Mouse (Mus musculus) embryonic stem cell, embryonic (primary cell): ENCODE data around the gene Arid3b.

Source experiments
- CTCF ChIA-PET, 4 experiments: fragments of 300-600 bp in 2 of 4; fragments of 350-600 bp in 2 of 4; sonication (Branson Sonifier 250); formaldehyde crosslinking; loops; one replicate each; lab custom pipeline; 2022; ENCODE audit warnings: inconsistent platforms in 2 of 4; lab: Charles Lee
- POLR2A ChIA-PET, 4 experiments: fragments of 300-600 bp in 2 of 4; fragments of 350-600 bp in 2 of 4; sonication (Branson Sonifier 250); formaldehyde crosslinking; loops; one replicate each; lab custom pipeline; 2022; ENCODE audit warnings: antibody characterized with exemption in 4 of 4, inconsistent platforms in 1 of 4; lab: Charles Lee

The Arid3b gene

DNA sequence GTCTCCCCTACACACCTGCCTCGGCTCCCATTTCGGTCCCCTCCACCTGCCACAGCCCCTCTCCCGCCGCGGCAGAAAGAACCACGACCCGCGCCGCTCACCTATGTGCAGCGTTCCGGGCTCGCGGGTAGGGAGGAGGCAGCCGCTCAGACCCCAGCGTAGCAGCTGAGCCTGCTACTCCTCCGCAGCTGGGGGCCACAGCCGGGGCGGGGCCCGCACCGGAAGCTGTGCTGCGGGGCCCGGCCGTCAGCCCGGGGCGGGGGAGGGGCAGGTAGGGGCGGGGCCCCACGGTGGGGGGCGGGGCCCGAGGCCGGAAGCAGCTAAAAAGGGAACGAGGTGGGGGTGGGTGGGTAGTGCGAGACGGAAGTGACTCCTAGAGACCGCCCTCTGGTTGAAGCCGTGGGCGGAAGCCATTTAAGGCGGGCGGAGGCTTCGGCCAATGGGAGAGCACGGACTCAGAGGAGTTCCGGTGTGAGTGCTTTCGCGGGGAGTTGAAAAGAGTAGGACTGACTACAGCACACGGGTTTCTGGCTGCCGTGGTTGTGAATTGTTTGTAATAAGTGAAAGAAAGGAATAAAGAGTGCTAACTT, at the start of gene Arid3b:
Gene Arid3b (minus strand): TSS at position 213 of the 590 bp plus-strand sequence.
- ChIA-PET CTCF (interaction anchor here in 3 of 4 experiments (0.5 to 1.7 kb wide), 18 partner anchors 16 to 1492 kb away, joined by 3 to 7 read pairs (median 4); no protein-coding TSS in a partner anchor), POLR2A (interaction anchor here (0.5 to 3.1 kb wide), 65 partner anchors 9 to 1820 kb away, joined by 3 to 18 read pairs (median 4); partner anchors contain the start of genes Ubl7 (in 2 of the 4), Cox5a (in 1 of the 4), Csk (in 1 of the 4) and Edc3 (in 1 of the 4))

DNA sequence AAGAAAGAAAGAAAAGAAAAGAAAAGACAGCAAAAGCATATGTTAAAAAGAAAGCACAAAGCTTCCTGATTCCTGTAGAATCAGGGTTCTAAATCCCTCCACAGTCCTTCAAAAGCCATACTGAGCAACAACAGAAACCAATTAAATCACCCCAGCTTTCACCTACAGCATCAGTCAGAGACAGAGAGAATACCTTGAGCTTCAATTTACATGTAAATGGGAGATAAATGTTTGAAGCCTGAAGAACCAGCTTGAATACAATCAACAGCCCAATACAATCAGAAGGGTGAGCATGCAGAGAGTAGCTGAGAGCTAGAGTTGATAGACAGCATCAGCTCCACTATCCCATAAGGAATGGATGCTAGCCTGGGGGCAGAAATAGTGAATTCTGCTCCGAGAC, 46.8 kb upstream of the Arid3b start:
- POLR2A ChIA-PET: interaction anchor here in 3 of 4 experiments (0.6 to 1.8 kb wide), 9 partner anchors 17 to 261 kb away, joined by 3 to 8 read pairs (median 4); partner anchors contain the start of gene Ubl7 (in 2 of the 3)
- CTCF ChIA-PET: interaction anchor here in 2 of 4 experiments (1.2 kb wide), 2 partner anchors 13 to 155 kb away, joined by 3 to 4 read pairs; no protein-coding TSS in a partner anchor

DNA sequence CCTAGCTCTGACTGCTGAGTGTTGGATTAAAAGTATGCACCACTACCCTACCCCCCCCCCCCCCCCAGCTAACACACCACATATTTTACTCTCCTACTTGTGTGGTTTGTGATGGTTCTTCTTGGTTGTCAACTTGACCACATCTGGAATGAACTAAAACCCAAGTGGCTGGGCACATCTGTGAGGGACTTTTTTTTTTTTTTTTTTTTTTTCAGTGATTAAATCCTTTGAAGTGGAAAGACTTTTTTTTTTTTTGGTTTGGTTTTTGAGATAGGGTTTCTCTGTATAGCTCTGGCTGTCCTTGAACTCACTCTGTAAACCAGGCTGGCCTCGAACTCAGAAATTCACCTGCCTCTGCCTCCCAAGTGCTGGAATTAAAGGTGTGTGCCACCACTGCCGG, 45.2 kb upstream of the Arid3b start:
- ChIA-PET POLR2A (interaction anchor here in 2 of 4 experiments (0.6 to 0.8 kb wide), 7 partner anchors 10 to 1876 kb away, joined by 3 to 7 read pairs (median 5); no protein-coding TSS in a partner anchor), CTCF (interaction anchor here in 2 of 4 experiments (0.7 to 0.8 kb wide), 2 partner anchors 204 to 772 kb away, joined by 3 to 12 read pairs; no protein-coding TSS in a partner anchor)

DNA sequence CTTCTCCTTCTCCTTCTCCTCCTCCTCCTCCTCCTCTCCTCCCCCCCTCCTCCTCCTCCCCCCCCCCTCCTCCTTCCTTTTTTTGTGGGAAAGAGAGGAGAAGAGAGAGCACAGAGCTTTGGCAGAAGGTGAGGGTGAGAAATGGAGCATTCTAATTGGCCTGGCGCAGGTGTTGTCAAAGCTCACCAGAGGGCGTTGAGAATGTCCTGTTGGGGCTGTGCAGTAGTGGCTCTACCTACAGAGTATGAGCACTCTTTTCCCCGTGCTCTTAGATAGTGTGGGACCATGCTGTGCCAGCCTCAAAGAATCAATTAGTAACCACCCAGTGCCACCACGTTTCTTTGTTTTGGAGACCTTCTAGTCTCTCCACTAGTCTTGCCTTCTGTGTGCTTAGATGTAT, 43.7 kb upstream of the Arid3b start:
- ChIA-PET POLR2A (interaction anchor here in 1 of 4 experiments (1.4 kb wide), 2 partner anchors 9 to 11 kb away, joined by 3 to 4 read pairs; no protein-coding TSS in a partner anchor), CTCF (interaction anchor here in 3 of 4 experiments (0.6 to 1.0 kb wide), 4 partner anchors 10 to 900 kb away, joined by 3 to 20 read pairs (median 3); no protein-coding TSS in a partner anchor)

DNA sequence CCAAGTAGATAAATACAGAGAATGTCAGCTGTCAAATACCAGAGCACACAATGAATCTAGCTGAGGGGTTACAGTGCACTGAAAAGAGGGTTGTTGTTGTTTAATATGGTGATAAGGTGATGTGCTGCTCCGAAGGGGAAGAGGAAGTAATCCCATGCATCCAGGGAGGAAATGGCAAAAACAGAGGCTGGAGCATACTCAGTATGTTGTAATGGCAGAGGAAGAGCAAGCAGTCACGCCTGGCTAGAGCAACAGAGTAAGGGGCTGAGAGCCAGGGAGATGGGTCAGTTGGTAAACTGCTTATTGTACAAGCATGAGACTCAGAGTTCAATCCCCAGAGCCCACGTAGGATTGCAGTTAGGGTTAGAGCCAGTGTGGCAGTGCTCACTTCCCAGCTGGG, 42.6 kb upstream of the Arid3b start:
- CTCF ChIA-PET: interaction anchor here in 2 of 4 experiments (1.0 to 1.2 kb wide), 2 partner anchors 9 to 119 kb away, joined by 3 read pairs; no protein-coding TSS in a partner anchor
- POLR2A ChIA-PET: interaction anchor here in 2 of 4 experiments (0.7 to 1.4 kb wide), 2 partner anchors 10 to 451 kb away, joined by 4 to 5 read pairs; no protein-coding TSS in a partner anchor

DNA sequence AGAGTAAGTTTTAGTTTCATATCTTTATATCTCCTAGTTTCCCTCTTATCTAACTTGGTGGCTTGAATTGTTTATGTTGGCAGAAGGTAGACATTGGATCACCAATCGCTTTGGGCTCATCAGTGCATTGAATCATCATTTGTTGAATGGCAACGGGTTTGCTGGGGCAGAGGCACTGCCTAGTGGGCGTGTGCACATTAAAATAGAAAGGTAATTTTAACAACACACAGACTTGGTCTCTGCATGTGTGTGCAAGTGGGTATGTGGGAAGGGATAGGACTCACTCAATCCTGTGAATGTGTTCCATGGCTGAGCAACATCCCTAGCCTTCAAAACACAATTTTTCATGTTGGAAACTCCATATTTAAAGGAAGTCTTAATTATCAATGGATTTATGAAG, 38.4 kb upstream of the Arid3b start:
- ChIA-PET CTCF (interaction anchor here in 2 of 4 experiments (0.6 to 1.8 kb wide), 2 partner anchors 123 to 215 kb away, joined by 5 to 6 read pairs; no protein-coding TSS in a partner anchor), POLR2A (interaction anchor here in 2 of 4 experiments (0.6 to 0.7 kb wide), 2 partner anchors 36 to 105 kb away, joined by 3 to 4 read pairs; partner anchors contain the start of gene Ubl7 (in 1 of the 2))

DNA sequence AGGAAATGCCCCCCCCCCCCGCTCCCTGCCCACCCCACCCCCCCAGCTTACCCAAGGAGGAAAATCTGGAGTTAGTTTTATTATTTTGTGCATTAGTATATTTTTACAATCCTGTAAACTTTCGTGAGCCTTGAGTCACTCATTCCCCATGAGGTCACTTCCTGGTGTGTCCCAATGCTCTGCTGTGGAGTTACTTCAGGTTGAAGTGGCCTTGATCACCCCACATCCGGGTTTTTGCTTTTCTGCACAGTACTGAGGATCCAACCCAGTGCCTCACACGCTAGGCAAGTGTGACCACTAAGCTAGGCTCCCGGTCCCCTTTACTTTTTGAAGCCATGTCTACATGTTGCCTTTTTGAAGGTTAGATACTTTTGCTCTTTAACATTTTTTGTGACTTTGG, 37.5 kb upstream of the Arid3b start:
- POLR2A ChIA-PET: interaction anchor here in 2 of 4 experiments (0.7 to 1.2 kb wide), 6 partner anchors 16 to 327 kb away, joined by 3 to 5 read pairs (median 4); partner anchors contain the start of gene Ubl7 (in 2 of the 2)
- CTCF ChIA-PET: interaction anchor here in 2 of 4 experiments (0.6 to 1.0 kb wide), 3 partner anchors 62 to 115 kb away, joined by 3 to 4 read pairs (median 3); no protein-coding TSS in a partner anchor

DNA sequence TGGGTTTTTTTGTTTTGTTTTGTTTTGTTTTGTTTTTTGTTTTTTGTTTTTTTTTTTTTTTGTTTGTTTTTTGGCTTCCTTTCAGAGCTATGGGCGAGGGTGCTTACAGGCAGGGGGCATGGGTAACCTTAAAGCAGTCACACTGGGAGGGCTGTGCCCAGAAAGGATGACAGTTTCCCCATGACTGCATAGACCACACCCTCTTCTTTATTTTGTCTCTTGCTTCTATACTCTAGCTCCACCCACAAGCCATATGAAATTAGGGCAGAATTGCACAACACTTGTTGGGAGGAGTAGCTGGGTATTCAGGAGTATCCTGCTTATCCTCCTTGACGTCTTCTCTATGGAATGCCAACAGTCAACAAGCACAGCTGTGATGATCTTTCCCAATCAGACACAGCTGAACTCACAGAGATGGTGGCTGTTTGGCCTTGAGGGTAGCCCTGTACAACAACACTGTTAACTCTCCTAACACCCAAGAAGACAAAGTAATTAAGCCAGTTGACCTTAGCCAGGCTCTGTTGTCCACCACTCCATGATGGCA, 33.8 kb upstream of the Arid3b start:
- ChIA-PET CTCF (interaction anchor here (0.6 to 1.7 kb wide), 10 partner anchors 8 to 441 kb away, joined by 3 to 5 read pairs (median 3); no protein-coding TSS in a partner anchor), POLR2A (interaction anchor here (0.5 to 1.4 kb wide), 7 partner anchors 8 to 1228 kb away, joined by 3 to 10 read pairs (median 4); partner anchors contain the start of gene Ubl7 (in 2 of the 4))

DNA sequence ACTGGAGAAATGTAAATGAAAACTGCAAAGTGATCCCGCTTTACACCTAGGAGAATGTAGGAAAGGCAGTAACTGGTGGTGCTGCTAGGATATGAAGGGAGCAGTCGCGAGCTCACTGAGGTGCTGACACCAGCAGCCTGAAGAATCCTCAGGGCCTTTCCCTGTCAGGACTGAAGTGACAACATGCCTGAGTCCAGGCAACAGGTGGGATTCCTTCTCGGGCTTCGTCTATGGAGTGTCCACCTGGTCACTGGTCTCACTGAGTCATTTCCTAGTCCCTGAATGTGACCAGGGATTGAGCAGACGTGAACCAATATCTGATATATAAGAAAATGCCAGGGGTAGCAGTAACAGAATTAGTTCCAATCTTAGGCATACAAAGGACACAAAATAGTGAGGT, 32.2 kb upstream of the Arid3b start:
- POLR2A ChIA-PET: interaction anchor here in 1 of 4 experiments (1.0 kb wide), 1 partner anchor 11 kb away, joined by 4 read pairs; no protein-coding TSS in a partner anchor
- CTCF ChIA-PET: no interaction called here

DNA sequence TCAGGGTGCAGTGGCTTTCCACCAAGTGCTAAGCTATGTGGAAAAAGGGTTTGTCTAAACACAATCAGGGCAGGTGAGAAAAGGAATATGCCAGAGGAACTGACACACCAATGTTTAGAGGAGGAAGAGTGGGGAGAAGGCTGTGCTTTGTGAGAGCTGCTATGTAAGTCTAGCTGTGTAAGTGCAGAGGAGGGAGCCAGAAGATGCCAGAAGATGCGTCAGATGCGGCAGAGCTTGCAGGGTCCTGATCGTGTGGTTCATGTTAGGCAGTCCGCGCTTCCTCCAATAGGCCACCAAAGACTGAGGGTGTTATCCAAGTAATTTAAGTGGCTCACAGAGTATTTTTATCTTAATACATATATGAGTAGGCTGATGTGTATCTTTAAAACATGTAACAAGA, 31.3 kb upstream of the Arid3b start:
- CTCF ChIA-PET: interaction anchor here in 2 of 4 experiments (1.3 to 1.5 kb wide), 2 partner anchors 68 to 123 kb away, joined by 4 read pairs; no protein-coding TSS in a partner anchor
- POLR2A ChIA-PET: interaction anchor here in 1 of 4 experiments (1.0 kb wide), 1 partner anchor 10 kb away, joined by 3 read pairs; no protein-coding TSS in a partner anchor

DNA sequence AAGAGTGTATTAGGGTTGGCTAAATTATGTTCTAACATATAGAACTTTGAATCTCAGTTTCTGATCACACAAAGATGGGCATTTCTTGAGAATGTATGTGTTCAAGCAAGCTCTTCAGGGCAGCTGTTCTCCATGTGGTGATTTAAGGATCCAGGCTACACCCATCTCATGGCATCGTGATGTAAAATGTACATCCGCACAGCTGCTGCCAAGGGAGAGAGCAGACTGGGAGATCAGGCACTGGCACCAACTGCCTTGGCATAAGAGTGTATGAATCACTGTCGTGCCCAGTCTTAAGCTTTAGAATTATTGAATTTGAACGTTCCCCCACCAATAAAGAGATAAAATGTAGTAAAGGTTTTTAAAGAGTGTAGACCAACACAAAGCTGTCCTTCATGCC, 30.6 kb upstream of the Arid3b start:
- ChIA-PET POLR2A (interaction anchor here in 1 of 4 experiments (1.0 kb wide), 1 partner anchor 11 kb away, joined by 3 read pairs; no protein-coding TSS in a partner anchor), CTCF (interaction anchor here in 3 of 4 experiments (0.6 to 1.5 kb wide), 4 partner anchors 69 to 130 kb away, joined by 3 to 4 read pairs (median 4); no protein-coding TSS in a partner anchor)

DNA sequence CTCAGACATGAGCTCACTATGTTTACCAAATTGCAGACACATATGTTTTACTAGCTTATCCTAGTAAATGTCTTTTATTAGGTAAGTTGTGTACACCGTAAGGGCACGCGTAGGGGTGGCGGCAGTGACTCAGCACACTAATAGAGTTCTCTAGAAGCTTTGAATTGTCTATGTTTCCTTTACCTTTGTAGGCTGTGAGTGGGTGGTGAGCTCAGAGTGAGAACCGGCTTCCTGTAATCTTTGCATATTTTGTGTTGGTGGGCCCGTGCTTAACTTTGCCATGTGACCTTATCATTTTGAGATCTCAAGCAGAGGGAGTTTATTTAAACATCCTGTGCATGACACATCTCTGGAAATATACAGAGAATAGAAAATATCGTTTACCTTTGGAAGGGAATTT, 29.9 kb upstream of the Arid3b start:
- ChIA-PET CTCF (interaction anchor here in 2 of 4 experiments (0.6 to 1.1 kb wide), 3 partner anchors 70 to 132 kb away, joined by 3 to 12 read pairs (median 3); no protein-coding TSS in a partner anchor), POLR2A (interaction anchor here in 1 of 4 experiments (0.6 to 1.0 kb wide), 3 partner anchors 11 to 157 kb away, joined by 3 to 5 read pairs (median 4); partner anchors contain the start of gene Sema7a)

DNA sequence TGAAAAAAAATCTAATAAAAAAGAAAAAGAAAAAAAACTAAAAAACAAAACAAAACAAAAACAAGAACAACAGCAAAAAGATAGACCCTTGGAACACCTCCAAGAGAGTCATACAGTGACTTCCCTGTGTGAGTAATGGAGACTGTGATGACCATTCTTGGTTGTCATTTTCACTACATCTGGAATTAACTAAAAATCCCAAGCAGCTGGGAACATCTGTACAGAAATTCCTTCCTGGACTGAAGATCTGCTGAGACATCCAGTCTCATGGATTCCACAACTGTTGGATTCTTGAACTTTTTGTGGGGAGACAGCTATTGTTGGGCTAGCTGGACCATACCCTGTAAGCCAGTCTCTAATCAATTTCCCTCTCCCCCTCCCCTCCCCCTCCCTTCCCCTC, 27.7 kb upstream of the Arid3b start:
- CTCF ChIA-PET: interaction anchor here in 2 of 4 experiments (0.5 to 3.5 kb wide), 2 partner anchors 22 to 134 kb away, joined by 6 to 39 read pairs; no protein-coding TSS in a partner anchor
- POLR2A ChIA-PET: interaction anchor here in 1 of 4 experiments (0.6 kb wide), 1 partner anchor 51 kb away, joined by 4 read pairs; no protein-coding TSS in a partner anchor

DNA sequence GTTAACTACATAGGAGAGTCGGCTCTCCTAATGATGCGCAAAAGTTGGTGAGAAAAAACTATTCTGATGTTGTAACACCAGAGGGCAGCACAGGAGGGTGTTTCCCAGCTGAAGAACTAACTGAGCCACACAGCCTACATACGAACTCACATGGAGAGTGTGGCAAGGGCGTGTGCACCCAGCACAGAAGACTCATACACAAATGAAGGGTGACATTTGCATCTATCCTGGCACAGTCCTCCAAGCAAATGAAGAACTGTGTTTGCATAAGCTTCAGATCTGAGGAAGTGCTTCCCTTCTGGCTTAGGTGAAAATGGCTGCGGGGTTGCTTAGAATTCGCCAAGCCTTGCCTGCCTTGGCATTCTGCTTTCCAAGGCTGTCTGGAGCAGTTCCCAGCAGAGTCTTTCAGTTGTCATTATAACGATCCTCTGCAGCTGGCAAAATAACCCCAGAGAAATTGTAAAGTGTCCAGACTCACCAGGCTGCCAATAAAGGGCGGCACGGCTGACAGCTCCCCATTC, 25.4 kb upstream of the Arid3b start:
- POLR2A ChIA-PET: interaction anchor here in 3 of 4 experiments (0.5 to 1.1 kb wide), 6 partner anchors 8 to 408 kb away, joined by 3 to 4 read pairs (median 4); partner anchors contain the start of gene Ubl7 (in 1 of the 3)
- CTCF ChIA-PET: interaction anchor here (0.6 to 4.6 kb wide), 31 partner anchors 9 to 566 kb away, joined by 3 to 39 read pairs (median 3); partner anchors contain the start of genes Islr (in 2 of the 4) and Islr2 (in 2 of the 4)

DNA sequence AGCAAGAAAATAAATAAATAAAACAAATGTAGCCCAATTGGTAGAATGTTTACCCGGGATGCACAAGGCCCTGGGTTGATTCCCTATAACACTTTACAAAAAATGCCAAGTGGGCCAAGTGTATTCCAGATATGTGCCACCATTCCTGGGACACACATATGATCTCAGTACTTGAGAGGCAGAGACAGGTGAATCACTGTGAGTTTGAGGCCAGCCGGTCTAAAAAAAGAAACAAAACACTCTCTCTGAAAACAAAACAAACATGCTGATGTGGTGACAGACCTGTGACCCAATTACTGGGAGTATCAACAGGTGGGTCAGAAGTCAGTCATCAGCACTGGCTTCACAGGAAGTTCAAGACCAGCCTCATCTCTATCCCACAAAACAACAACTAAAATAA, 19.9 kb upstream of the Arid3b start:
- POLR2A ChIA-PET: interaction anchor here in 1 of 4 experiments (1.4 kb wide), 1 partner anchor 20 kb away, joined by 4 read pairs; the partner anchor contains the start of gene Arid3b
- CTCF ChIA-PET: interaction anchor here in 1 of 4 experiments (1.5 kb wide), 1 partner anchor 141 kb away, joined by 7 read pairs; no protein-coding TSS in a partner anchor

DNA sequence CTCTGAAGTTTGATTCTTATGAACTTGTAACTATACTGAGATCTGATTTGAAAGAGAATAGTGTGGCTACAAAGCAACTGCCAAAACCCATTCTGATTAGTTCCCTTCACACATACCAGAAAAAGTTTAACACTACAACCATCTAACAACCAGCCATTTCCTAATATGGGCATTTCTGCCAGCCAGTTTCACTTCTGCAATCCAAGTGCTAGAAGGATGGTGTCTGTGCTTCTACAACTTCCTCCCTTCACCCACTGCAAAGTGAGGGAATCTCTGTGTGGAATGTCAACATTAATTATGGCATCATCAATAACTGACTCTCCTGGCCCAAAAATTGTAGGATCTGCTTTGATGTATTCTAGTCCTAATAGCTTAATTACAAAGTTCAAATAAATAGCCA, 17.7 kb upstream of the Arid3b start:
- CTCF ChIA-PET: interaction anchor here in 1 of 4 experiments (1.0 to 1.3 kb wide), 2 partner anchors 144 to 194 kb away, joined by 3 read pairs; no protein-coding TSS in a partner anchor
- POLR2A ChIA-PET: interaction anchor here in 1 of 4 experiments (1.0 to 1.5 kb wide), 4 partner anchors 8 to 23 kb away, joined by 3 to 4 read pairs (median 3); partner anchors contain the start of gene Arid3b

DNA sequence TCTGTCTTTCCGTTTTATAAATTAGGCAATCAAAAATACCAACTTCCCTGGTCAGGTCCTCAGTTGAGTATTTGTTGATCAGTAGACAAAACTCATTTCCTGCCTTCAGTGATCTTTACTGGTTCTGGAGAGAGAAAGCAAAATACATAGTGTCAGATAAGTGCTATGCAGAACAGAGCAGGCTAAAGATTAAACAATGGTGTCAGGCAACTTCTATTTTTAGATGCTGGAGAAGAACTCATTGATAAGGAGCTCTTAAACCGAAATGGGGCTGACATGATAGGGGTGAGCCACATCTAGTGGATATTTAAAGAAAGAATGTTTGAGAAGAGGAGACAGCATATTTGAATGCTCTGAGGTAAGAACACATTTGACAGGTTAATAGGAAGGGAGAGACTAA, 2.4 kb upstream of the Arid3b start:
- ChIA-PET CTCF (no interaction called here), POLR2A (interaction anchor here in 2 of 4 experiments (0.6 to 0.9 kb wide), 2 partner anchors 11 to 282 kb away, joined by 3 to 5 read pairs; no protein-coding TSS in a partner anchor)
